Comparison of ENCODE assay signal across 10 mouse cellular contexts in genomic region chr17:32839083-32839802, GRCm38 (mm10). TPM values are rescaled to one million over a fixed set of nuclear protein-coding genes. Genes with fewer than 3 reads are reported as not detected.
DNase-seq lines count a peak whose midpoint lies in the region; ATAC-seq lines count a peak whose summit lies in the region.
"Had no signal": no experiment of that assay in that cellular context is flagged by ENCODE, and none has a peak within 500 bp of the region (broad histone marks: within the 10 kb centered on the region; RNA-seq: fewer than 3 reads in every experiment).

No protein-coding gene starts in this region.

- no peak overlapping the region for H3K4me3 ChIP-seq in kidney, embryonic 16.5 days (ENCODE audit: low read length)
- peak overlapping the region; percentile 4; the same call in 1 of the 2 replicates for H3K4me3 ChIP-seq in heart, embryonic 13.5 days
- H3K4me3 ChIP-seq: midbrain, embryonic 13.5 days had no signal

- WGBS in kidney, embryonic 16.5 days: 23% methylated on average over 15 of the region's 15 CpGs
- WGBS in heart, embryonic 13.5 days: 31% methylated on average over 15 of the region's 15 CpGs

- H3K27me3 ChIP-seq in kidney, embryonic 16.5 days (ENCODE audit: insufficient read depth, low read length): no peaks in the 10 kb centered on the region
- no peaks in the 10 kb centered on the region for H3K27me3 ChIP-seq in heart, embryonic 13.5 days (replicated peaks)
- H3K27me3 ChIP-seq: midbrain, embryonic 13.5 days had no signal

- DNase-seq in kidney, adult 18-20 months: no peak
- peak; percentile 48 to 55 for DNase-seq in adrenal gland, postnatal 36 days
- DNase-seq in lung, postnatal 10 days: peak; percentile 24
- no peak for DNase-seq in c-Kit-positive CD71-positive TER-119-positive erythroid progenitor cells, embryonic 14.5 days (ENCODE audit: low spot score)
- DNase-seq in thymus, postnatal 14 days: no peak
- DNase-seq in spleen, postnatal 10 days (ENCODE audit: low spot score in 2 of 2): no peak

- H3K9ac ChIP-seq in kidney, embryonic 16.5 days (replicated peaks; ENCODE audit: low read length): 0 out of 2 replicates have a peak overlapping the region, but pooled peaks have one; percentile 25
- no peak overlapping the region for H3K9ac ChIP-seq in heart, embryonic 13.5 days
- H3K9ac ChIP-seq: midbrain, embryonic 13.5 days had no signal

- peak; percentile 86 for ATAC-seq in kidney, embryonic 16.5 days (ENCODE audit: low FRiP score, low TSS enrichment)
- no peak for ATAC-seq in heart, embryonic 13.5 days (ENCODE audit: extremely low read depth, insufficient number of reproducible peaks, low FRiP score, low TSS enrichment)
- ATAC-seq: midbrain, embryonic 13.5 days had no signal

- peaks cover 10% of the 10 kb centered on the region; the same call in 1 of the 2 replicates for H3K4me1 ChIP-seq in kidney, embryonic 16.5 days (ENCODE audit: insufficient read depth, low read length)
- H3K4me1 ChIP-seq in heart, embryonic 13.5 days: peaks cover 8% of the 10 kb centered on the region; the same call in 1 of the 2 replicates
- H3K4me1 ChIP-seq: midbrain, embryonic 13.5 days had no signal

- peaks cover 11% of the 10 kb centered on the region; the same call in 1 of the 2 replicates for H3K9me3 ChIP-seq in kidney, embryonic 16.5 days (ENCODE audit: low read length)
- peaks cover 9% of the 10 kb centered on the region; the same call in 1 of the 2 replicates for H3K9me3 ChIP-seq in heart, embryonic 13.5 days
- H3K9me3 ChIP-seq: G1E had no signal

- H3K36me3 ChIP-seq in kidney, embryonic 16.5 days (ENCODE audit: insufficient read depth, low read length): no peaks in the 10 kb centered on the region
- no peaks in the 10 kb centered on the region for H3K36me3 ChIP-seq in heart, embryonic 13.5 days
- H3K36me3 ChIP-seq: G1E; midbrain, embryonic 13.5 days had no signal

- peak overlapping the region; percentile 37 for H3K4me2 ChIP-seq in kidney, embryonic 16.5 days (replicated peaks; ENCODE audit: low read depth, low read length)
- peak overlapping the region; percentile 42 for H3K4me2 ChIP-seq in heart, embryonic 13.5 days
- H3K4me2 ChIP-seq: midbrain, embryonic 13.5 days had no signal

- H3K27ac ChIP-seq in kidney, embryonic 16.5 days (ENCODE audit: low read length): no peak overlapping the region
- peak overlapping the region; percentile 69 for H3K27ac ChIP-seq in heart, embryonic 13.5 days (replicated peaks)
- H3K27ac ChIP-seq: midbrain, embryonic 13.5 days had no signal

RNA-seq across cellular contexts. Expression of gene Zfp799, which starts 9.2 kb away (rescaled TPM):
- 15.6 and 16.3 TPM in 2 replicates for polyA plus RNA-seq in kidney, embryonic 16.5 days (2015; fragmentation: Nextera tagmentation; extraction: Ambion mirVana)
- 10 to 100 TPM; 11.4 to 12.1 TPM for total RNA-seq in adrenal gland, postnatal 36 days (2021)
- 7.8 and 8.1 TPM in 2 replicates for polyA plus RNA-seq in heart, embryonic 13.5 days (2015; fragmentation: Nextera tagmentation; extraction: Ambion mirVana)

RNA-seq across cellular contexts. Expression of gene Zfp811, which starts 29.5 kb away (rescaled TPM):
- 2.7 and 3.3 TPM in 2 replicates for polyA plus RNA-seq in kidney, embryonic 16.5 days (2015; fragmentation: Nextera tagmentation; extraction: Ambion mirVana)
- total RNA-seq in adrenal gland, postnatal 36 days (2021): under 1 TPM; 0.59 to 0.76 TPM
- 1.2 and 1.3 TPM in 2 replicates for polyA plus RNA-seq in heart, embryonic 13.5 days (2015; fragmentation: Nextera tagmentation; extraction: Ambion mirVana)
- polyA plus RNA-seq: G1E had no signal

RNA-seq across cellular contexts. Expression of gene Zfp871, which starts 51.2 kb away (rescaled TPM):
- 34.9 and 43.0 TPM in 2 replicates for polyA plus RNA-seq in kidney, embryonic 16.5 days (2015; fragmentation: Nextera tagmentation; extraction: Ambion mirVana)
- 10 to 100 TPM; 47.9 to 52.5 TPM for total RNA-seq in adrenal gland, postnatal 36 days (2021)
- polyA plus RNA-seq in heart, embryonic 13.5 days (2015; fragmentation: Nextera tagmentation; extraction: Ambion mirVana): 12.1 and 17.3 TPM in 2 replicates

RNA-seq across cellular contexts. Expression of gene Zfp870, which starts 52.2 kb away (rescaled TPM):
- polyA plus RNA-seq in kidney, embryonic 16.5 days (2015; fragmentation: Nextera tagmentation; extraction: Ambion mirVana): 6.4 and 8.3 TPM in 2 replicates
- total RNA-seq in adrenal gland, postnatal 36 days (2021): 10 to 100 TPM in 1 of 2 experiments, 1 to 10 TPM in 1; 9.9 to 10.5 TPM
- 4.3 and 4.8 TPM in 2 replicates for polyA plus RNA-seq in heart, embryonic 13.5 days (2015; fragmentation: Nextera tagmentation; extraction: Ambion mirVana)

Comparison
In these comparisons a context has a peak if more than half of its experiments do, and no peak if none do; other contexts are left out.
1. DNase-seq: peak in adrenal gland, postnatal 36 days (2 of 2) and lung, postnatal 10 days (single experiment); none in kidney, adult 18-20 months (single experiment), c-Kit-positive CD71-positive TER-119-positive erythroid progenitor cells, embryonic 14.5 days (single experiment), thymus, postnatal 14 days (single experiment) and spleen, postnatal 10 days (0 of 2).